Mouse (Mus musculus): ENCODE measurements around the gene Npc1l1.

Npc1l1 gene

DNA sequence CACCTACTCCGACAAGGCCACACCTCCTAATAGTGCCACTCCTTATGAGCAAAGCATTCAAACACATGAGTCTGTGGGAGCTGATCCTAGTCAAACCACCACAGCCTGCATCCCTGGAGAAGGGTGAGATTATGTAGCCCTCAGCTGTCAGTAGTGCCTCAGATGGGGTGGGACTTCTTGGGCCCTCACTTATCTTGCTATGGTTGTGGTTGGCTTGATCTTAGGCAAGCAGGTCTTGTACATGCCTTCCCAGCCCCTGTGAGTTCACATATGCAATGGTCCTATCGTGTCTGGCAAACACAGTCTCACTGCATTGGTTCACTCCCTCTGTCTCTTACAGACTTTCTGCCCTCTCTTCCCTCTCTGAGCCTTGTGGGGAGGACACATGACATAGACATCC, 22.9 kb downstream of the Npc1l1 start:
- DNase-seq (ENCODE audit: low read depth, low spot score), result no peak

- no peak for DNase-seq (ENCODE audit: low read depth, low spot score)
Observed at GRCm38 (mm10) chr11:6200570-6200969, 29.4 kb downstream of the Npc1l1 start.

DNA sequence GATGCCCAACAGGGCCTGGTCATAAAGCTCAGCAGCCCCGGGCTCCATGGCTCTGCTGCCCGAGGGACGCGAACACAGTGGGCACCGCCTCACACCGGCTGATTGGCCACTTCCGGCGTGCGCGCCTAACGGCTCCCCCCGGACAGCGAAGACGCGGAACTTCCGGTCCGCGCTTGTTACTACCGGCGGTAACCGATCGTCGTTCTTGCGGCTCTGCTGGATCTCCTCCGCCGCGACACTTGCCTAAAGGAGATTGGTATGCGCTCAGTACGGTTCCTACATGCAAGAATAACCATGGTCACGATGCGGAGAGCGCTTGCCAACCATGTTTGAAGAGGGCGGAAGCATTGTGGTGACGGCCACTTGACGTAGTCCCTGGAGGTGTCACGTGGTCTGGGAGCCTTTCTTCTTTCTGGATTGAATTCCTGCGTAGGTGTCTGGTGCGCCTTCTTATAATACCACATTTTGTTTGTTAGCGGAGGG, 29.8 kb downstream of the Npc1l1 start, which contains the start of gene Nudcd3:
Gene Nudcd3, minus strand, starts transcription at position 329 of the 483 bp plus-strand sequence.
- peak; percentile 79 for DNase-seq (ENCODE audit: low read depth, low spot score)

DNA sequence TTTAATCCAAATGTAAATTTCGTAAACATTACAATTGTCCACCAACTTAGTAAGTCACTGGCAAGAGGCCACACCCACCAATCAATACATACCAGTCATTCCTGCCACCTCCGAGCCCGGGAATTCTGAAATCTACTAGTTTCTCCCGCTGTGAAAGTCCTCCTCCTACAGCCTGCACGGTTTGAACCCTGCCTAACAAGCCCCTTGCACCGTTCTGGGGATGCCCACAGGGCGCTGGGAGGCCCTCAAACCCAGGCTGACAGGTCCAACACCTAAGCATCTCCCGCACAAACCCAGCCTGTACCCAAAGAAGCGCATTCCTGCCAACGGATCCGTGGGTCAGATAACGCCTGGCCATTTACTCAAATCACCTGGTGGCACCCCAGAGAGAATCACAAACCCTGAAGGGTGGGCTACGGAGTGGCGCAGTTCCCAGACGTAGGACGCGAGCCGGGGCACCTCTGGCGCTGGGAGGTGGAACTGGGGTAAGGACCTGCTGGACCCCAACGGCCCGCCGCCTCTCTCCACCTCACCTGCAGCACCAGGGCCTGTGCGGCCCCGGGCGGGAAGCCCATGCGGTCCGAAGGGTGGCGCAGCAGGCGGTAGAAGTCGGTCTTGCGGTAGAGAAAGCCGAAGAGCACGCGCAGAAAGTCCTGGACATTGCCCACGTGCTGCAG, 30.4 kb downstream of the Npc1l1 start, which contains the start of gene A730071L15Rik:
Gene A730071L15Rik, plus strand, starts transcription at position 620 of the 677 bp plus-strand sequence.
- no peak for DNase-seq (ENCODE audit: low read depth, low spot score)

GRCm38 (mm10) chr11:6198449-6198848, 31.5 kb downstream of the Npc1l1 start:
- no peak for DNase-seq (ENCODE audit: low read depth, low spot score)

DNA sequence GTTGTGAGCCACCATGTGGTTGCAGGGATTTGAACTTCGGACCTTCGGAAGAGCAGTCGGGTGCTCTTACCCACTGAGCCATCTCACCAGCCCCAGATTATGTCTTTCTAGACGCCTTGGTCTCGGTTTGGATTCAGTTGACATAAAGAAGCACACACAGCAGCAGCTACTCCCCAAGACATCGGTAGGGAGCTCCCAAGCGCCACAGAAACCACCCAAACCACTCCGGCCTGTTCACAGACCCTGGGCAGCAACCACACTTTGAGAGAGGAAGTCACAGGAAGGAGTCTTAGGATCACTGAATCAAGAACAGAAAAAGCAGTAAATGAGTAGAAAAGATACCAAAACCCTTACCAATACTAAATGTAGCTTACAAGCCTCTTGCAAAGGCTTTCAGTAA, 33.2 kb downstream of the Npc1l1 start:
- DNase-seq (ENCODE audit: low read depth, low spot score), result no peak

GRCm38 (mm10) chr11:6187878-6188277, 42.1 kb downstream of the Npc1l1 start:
- peak; percentile 88 for DNase-seq (ENCODE audit: low read depth, low spot score)

- DNase-seq (ENCODE audit: low read depth, low spot score), result no peak
Observed at GRCm38 (mm10) chr11:6187399-6187798, 42.5 kb downstream of the Npc1l1 start.

GRCm38 (mm10) chr11:6184202-6184935, 45.6 kb downstream of the Npc1l1 start:
- no peak for DNase-seq (ENCODE audit: low read depth, low spot score)

DNA sequence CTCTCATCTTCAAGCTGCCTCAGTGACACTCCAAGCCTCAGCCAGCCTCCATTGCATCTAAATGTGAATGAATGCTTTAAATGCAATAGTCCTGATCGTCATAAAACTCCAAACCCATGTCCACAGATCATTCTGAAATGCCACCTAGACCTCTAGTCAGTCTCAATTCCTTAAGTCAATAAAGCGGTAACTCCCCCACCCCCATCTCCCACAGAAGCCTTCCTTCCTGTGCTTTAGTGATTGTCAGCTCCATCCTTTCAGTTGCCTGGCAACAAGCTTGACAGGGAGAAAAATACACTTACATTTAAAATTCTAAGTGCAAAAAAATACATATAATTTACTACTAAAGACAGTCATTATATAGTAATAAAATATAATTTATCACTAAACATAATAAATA, 46.7 kb downstream of the Npc1l1 start:
- DNase-seq (ENCODE audit: low read depth, low spot score), result no peak

DNA sequence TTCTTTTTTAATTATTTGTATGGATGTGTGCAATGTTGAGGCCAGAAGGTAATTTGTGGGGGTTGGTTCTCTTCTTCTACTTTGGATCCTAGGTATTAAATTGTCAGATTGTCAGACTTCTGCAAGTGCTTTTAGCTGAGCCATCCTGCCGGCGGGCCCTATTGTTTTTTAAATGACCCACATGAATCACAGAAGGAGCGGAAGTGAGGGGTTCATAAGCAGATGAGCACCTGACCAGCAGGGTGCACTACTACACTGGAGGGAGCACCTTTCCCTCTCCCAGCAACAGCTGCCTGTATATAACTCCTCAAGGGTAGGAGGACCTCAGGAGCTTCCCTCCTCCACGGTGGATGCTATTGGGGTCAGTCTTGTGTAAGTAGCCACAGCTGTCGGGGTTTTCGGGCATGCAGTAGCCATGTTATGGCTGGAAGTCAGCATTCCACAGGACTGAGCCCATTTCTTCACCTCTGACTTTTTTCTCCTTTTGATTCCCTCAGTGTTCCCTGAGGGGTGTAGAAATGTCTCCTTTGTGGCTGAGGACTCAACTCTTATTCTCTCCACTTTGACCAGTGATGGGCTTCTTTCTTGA, 49.0 kb downstream of the Npc1l1 start:
- DNase-seq (ENCODE audit: low read depth, low spot score), result no peak

DNA sequence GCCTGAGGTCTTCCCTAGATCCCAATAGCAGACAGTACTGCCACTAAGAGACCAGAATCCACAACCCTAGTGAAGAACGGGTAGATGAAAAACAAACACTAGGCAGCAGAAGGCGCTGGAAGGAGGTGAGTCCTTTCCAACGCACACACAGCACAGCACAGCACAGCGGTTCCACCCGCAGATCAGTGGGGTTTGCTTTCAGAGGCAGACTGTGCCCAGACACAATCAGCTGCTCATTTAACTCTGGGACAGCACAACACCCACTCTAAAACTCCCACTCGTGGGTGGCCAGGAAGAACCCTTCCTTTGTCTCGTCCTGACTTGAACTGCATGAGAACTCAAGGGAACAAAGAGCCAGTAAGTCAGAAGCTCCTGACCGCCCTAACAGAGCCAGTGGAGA, 50.7 kb downstream of the Npc1l1 start:
- no peak for DNase-seq (ENCODE audit: low read depth, low spot score)

GRCm38 (mm10) chr11:6178673-6179166, 51.2 kb downstream of the Npc1l1 start:
- DNase-seq (ENCODE audit: low read depth, low spot score), result no peak

GRCm38 (mm10) chr11:6177781-6178420, 52.0 kb downstream of the Npc1l1 start:
- DNase-seq (ENCODE audit: low read depth, low spot score), result no peak

DNA sequence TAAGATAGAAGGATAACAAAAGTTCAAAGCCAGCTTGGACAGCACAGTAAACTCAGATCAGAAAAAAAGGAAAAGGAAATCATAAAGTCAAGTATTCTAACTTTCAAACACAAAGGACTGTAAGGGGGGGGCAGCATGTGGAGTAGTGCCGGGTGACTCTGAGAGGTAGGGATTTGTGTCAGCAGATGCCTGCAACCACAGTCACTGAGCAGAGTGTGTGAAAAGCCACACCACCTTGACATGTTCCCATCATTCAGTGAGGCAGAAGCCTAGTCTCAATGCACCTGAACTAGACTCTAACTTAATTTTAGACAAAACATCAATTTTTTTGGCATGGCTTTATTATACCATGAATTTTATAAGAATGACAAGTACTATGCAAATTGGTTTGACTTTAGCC, 54.4 kb downstream of the Npc1l1 start:
- no peak for DNase-seq (ENCODE audit: low read depth, low spot score)

DNA sequence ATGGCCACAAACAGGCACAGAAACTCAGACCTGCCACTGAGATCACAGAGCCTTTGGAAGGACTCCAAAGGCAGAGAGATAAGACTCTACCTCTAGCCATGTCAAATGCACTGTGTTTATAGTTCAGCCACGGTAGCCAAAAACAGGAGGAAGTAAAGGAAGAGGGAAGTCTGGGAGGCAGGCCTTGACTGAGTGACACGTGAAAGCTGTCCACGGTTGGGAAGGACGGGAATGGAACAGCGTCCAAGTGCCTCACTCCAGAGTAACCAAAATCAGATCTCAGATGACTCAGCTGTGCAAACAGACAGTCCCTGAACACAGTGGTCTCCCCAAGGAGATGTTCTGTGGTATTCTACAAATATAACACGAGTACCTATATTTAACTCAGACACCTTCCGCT, 55.2 kb downstream of the Npc1l1 start:
- DNase-seq (ENCODE audit: low read depth, low spot score), result no peak

- DNase-seq (ENCODE audit: low read depth, low spot score), result no peak
Observed at GRCm38 (mm10) chr11:6169041-6169663, 60.8 kb downstream of the Npc1l1 start.

DNA sequence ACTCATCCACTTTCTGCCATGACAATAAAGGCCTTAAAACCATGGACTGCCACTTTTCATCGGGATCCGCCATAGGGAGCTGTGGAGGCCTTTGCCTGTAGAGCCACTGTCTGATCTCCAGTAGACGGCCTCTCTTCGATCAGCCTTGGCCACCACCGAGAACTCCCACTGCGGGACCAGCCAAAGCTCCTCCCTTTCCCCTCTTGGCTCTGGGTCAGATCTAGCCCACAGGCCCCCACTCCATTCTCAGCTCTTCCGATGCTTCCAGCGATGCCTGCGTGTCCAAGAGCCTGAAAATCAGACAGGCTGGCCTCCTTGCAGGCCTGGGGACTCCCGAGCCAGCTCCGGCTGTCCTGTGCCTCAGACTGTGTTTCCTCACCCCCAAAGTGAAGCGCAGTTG, 63.6 kb downstream of the Npc1l1 start:
- no peak for DNase-seq (ENCODE audit: low read depth, low spot score)

DNA sequence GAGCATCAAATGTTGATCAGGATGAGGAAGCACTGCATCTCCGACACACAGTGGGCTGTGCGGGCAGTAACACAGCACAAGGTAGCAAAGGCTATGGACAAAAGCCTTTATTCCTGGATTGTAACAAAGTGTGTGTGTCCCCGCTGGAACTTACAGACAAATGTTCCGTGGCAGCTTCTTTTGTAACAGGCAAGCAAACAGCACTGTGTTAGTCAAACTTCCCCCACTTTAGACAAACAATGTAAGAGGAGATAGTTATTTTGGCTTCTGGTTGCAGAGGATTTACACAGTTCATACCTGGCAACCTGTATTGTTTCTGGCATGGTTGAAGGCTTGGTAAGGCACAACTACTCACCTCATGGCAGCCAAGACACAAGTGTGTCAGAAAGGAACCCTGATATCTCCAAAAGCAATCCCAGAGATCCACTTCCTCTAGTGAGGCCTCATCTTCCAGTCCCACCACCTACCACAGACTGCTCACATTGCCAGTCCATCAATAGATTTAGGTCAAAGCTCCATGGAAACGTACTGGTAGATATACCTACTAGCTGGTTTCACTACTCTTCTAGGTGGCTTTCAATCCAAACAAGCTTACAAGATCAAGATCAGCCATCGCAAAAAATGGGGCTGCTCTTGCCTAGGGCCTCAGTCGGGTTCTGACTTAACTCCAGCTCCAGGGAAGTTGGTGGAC, 64.4 kb downstream of the Npc1l1 start:
- no peak for DNase-seq (ENCODE audit: low read depth, low spot score)

GRCm38 (mm10) chr11:6164781-6165180, 65.2 kb downstream of the Npc1l1 start:
- DNase-seq (ENCODE audit: low read depth, low spot score), result no peak

DNA sequence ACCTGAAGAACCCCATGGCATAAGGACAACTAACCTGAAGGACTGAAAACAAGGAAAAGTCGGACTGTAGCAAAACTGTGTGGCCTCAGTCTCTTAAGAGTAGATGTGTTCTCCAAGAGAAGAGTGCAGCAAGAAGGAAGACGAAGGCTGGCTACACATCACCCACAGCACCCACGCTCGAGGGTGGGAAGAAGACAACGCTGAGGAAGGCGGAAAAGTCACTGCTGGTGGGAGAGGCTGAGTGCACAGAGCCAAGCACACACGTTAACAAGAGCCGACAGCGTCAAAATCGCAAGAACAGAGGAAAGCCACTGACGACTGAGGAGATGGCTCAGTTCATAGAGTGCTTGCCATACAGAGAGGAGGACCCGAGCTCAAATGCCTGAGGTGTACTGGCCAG, 66.2 kb downstream of the Npc1l1 start:
- DNase-seq (ENCODE audit: low read depth, low spot score), result no peak
